Mouse (Mus musculus) limb, embryonic 15.5 days (tissue): ENCODE measurements at regions not wholly inside any gene's neighbourhood (a gene's known extent, or its start where the extent isn't known, plus 50 kb on each side); places are given as distances from the start of the nearest gene placed in this dataset.

Experiments
- ATAC-seq: fragments of 200-750 bp; cut with Nextera tagmentation; 2 replicates; pipeline ENCODE4 v1.8.0; 2017; ENCODE audit warnings: low read depth, moderate TSS enrichment; ENCODE audit not compliant: insufficient number of reproducible peaks, low FRiP score, low TSS enrichment
- H3K27ac ChIP-seq: fragments of 300-500 bp; sonication (generic); 2 replicates; pipeline ENCODE4 v1.5.1; 2015; ENCODE audit warnings: moderate library complexity, mild to moderate bottlenecking, inconsistent platforms
- H3K27me3 ChIP-seq: fragments of 300-500 bp; sonication (generic); 2 replicates; pipeline ENCODE4 v1.6.1; 2015; ENCODE audit warnings: inconsistent platforms
- H3K36me3 ChIP-seq: fragments of 300-500 bp; sonication (generic); 2 replicates; pipeline ENCODE4 v1.6.1; 2015; ENCODE audit warnings: inconsistent platforms
- H3K4me1 ChIP-seq: fragments of 300-500 bp; sonication (generic); 2 replicates; pipeline ENCODE4 v1.6.1; 2015; ENCODE audit warnings: inconsistent platforms
- H3K4me2 ChIP-seq: fragments of 300-500 bp; sonication (generic); 2 replicates; pipeline ENCODE4 v1.6.1; 2015; ENCODE audit warnings: mild to moderate bottlenecking, inconsistent platforms
- H3K4me3 ChIP-seq: fragments of 300-500 bp; sonication (generic); 2 replicates; pipeline ENCODE4 v1.5.1; 2015; ENCODE audit warnings: mild to moderate bottlenecking, inconsistent platforms
- H3K9ac ChIP-seq: fragments of 300-500 bp; sonication (generic); 2 replicates; pipeline ENCODE4 v1.6.1; 2015; ENCODE audit warnings: inconsistent platforms
- H3K9me3 ChIP-seq: fragments of 300-500 bp; sonication (generic); 2 replicates; pipeline ENCODE4 v1.6.1; 2016; ENCODE audit warnings: inconsistent platforms
- WGBS: fragments of 180-500 bp; shearing (Covaris S2); methylation state at CpG from one replicate; pipeline ENCODE4 v1.1.7; 2015; 5-methylcytosine and 5-hydroxymethylcytosine counted together

DNA sequence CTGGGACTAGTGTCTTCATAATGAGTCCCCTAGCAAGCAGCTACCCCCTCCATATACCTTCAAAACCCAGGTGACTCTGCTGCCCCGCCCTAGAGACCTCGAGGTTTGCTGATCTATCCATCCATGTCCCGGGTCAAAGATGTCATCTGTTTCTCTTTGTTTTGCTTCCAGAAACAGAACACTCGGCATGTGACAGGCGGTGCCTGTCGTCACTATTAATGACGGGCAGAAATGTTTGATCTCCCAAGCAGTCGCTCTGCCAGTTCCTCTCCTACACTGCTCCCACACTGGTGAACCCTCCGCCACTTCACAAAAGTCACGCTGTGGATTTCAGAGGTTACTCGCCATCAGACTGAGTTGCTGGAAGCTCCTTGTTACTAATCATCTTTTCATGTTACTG, 287.7 kb upstream of the Nfe2l3 start:
- ATAC-seq, result no peak

DNA sequence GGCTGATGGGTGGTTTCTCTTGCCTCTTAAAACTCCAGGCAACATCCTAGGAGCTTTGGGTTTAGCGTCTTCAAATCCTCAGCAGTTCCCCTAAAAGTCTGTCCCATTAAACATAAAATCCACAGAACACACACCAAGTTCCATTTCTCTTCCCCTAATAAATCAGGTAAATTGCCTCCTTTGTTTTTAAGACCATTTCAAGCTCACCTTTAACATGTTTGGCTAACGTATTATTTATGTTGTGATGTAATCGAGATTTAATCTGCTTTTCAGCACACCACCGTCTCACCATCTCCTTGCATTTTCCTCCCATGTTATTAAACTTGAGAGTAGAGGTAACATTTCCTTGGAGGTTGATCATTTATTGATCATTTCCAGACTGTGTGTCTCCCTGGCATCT, 286.6 kb upstream of the Nfe2l3 start:
- Histone ChIP-seq H3K4me1 (0 out of 2 replicates have a peak, but pooled peaks cover 4% of the 10 kb centered on the region), H3K4me2 (no peak overlapping the region), H3K9ac (no peak overlapping the region), H3K36me3 (no peaks in the 10 kb centered on the region), H3K27me3 (no peaks in the 10 kb centered on the region), H3K9me3 (no peaks in the 10 kb centered on the region), H3K27ac (no peak overlapping the region), H3K4me3 (no peak overlapping the region)
- 32% methylated on average over 4 of the region's 4 CpGs for WGBS
- no peak for ATAC-seq

More for the DNA sequence above, 287.7 kb upstream of the Nfe2l3 start:
- no peaks in the 10 kb centered on the region for H3K27me3 ChIP-seq
- no peak overlapping the region for H3K27ac ChIP-seq
- H3K9me3 ChIP-seq, result no peaks in the 10 kb centered on the region
- H3K4me1 ChIP-seq, result 0 out of 2 replicates have a peak, but pooled peaks cover 4% of the 10 kb centered on the region
- H3K4me2 ChIP-seq, result no peak overlapping the region
- H3K9ac ChIP-seq, result no peak overlapping the region
- H3K36me3 ChIP-seq, result no peaks in the 10 kb centered on the region
- WGBS, result 54% methylated on average over 11 of the region's 11 CpGs
- no peak overlapping the region for H3K4me3 ChIP-seq

DNA sequence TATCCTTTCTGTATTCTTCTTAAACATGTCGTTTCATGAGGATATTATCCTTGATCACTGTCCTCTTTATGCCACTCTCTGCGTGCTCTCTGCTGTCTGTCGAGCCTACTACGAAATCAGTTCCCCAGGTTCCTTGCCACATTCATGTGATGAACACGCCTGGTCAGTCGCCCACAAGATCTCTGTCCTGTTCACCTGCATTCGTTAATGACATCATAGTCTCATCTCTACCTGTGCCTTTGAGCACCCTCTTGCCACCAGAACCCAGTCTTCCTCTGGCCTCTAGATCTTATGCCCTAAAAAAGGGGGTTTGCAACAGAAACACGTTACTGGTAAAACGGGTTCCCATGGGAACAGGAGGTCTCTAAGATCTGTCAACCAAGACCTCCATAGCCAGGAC, 283.6 kb upstream of the Nfe2l3 start:
- no peaks in the 10 kb centered on the region for H3K9me3 ChIP-seq
- no peaks in the 10 kb centered on the region; the same call in 1 of the 2 replicates for H3K27me3 ChIP-seq
- H3K4me1 ChIP-seq, result no peaks in the 10 kb centered on the region
- H3K4me3 ChIP-seq, result no peak overlapping the region
- no peak overlapping the region for H3K27ac ChIP-seq
- H3K9ac ChIP-seq, result no peak overlapping the region
- WGBS, result 85% methylated on average over 9 of the region's 9 CpGs
- no peak for ATAC-seq
- H3K4me2 ChIP-seq, result no peak overlapping the region
- no peaks in the 10 kb centered on the region for H3K36me3 ChIP-seq

DNA sequence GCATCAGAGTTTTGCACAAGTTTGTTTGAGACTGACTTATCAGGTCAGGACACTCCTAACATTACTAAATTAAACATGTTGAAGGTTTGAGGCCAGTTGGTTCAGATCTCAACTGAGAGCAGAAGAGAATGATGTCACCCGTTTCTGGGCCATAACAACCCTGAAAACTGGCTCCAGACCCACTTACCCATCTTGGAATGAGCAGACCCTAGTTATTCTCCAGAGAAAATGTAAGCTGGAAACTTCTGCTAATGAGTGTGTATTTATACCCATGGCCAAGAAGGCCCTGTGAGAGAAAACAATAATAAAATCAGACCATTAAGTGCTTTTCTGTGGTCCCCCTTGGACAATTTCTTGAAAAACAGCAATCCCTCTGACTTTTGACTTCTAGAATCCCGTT, 282.4 kb upstream of the Nfe2l3 start:
- 61% methylated on average over 2 of the region's 2 CpGs for WGBS
- Histone ChIP-seq H3K4me2 (no peak overlapping the region), H3K4me3 (no peak overlapping the region), H3K27ac (no peak overlapping the region), H3K9ac (no peak overlapping the region), H3K36me3 (no peaks in the 10 kb centered on the region), H3K4me1 (no peaks in the 10 kb centered on the region), H3K27me3 (no peaks in the 10 kb centered on the region; the same call in 1 of the 2 replicates), H3K9me3 (no peaks in the 10 kb centered on the region)
- ATAC-seq, result no peak

DNA sequence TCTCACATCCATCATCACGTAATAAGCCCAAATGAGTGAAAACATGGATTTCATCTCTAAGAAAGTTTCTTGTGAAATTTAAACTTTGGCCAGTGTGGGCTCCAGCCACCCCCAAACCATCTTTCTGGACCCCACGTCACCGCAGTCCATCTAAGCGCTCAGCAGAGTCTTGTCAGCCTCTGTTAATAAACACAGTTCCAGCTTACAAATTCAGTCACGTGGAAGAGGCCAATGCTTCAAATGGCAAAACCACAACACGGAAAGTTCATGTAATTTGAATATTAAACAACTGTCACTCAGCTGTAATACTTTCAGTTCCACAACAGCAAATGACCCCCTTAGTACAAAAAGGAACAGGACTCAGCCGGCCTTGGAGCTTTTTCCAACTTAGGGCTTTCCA, 282.0 kb upstream of the Nfe2l3 start:
- H3K4me1 ChIP-seq, result no peaks in the 10 kb centered on the region
- H3K9me3 ChIP-seq, result no peaks in the 10 kb centered on the region
- no peak overlapping the region for H3K4me2 ChIP-seq
- H3K36me3 ChIP-seq, result no peaks in the 10 kb centered on the region
- no peak overlapping the region for H3K9ac ChIP-seq
- ATAC-seq, result no peak
- no peaks in the 10 kb centered on the region; the same call in 1 of the 2 replicates for H3K27me3 ChIP-seq
- H3K4me3 ChIP-seq, result no peak overlapping the region
- WGBS, result 85% methylated on average over 7 of the region's 7 CpGs
- no peak overlapping the region for H3K27ac ChIP-seq

DNA sequence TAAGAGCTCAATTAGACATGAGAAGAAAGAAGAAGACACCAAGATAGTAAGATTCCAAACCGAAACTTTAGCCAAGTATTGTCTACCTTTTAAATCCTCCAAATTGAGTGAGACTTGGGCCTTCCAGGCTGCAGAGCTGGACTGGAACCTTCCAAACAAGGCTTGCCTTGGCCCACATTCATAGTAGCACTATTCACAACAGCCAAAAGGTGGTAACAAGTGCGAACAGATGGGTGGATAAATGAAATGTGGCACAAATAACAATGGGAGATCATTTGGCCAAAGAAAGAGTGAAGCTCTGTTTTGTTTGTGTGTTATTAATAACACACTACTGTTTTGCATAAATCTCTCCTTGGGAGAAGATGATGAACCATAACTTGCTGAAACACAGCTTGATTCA, 281.6 kb upstream of the Nfe2l3 start:
- Histone ChIP-seq H3K9ac (no peak overlapping the region), H3K27me3 (no peaks in the 10 kb centered on the region; the same call in 1 of the 2 replicates), H3K27ac (no peak overlapping the region), H3K4me2 (no peak overlapping the region), H3K36me3 (no peaks in the 10 kb centered on the region), H3K4me3 (no peak overlapping the region), H3K9me3 (no peaks in the 10 kb centered on the region), H3K4me1 (no peaks in the 10 kb centered on the region)
- no peak for ATAC-seq
- 87% methylated on average over 2 of the region's 2 CpGs for WGBS

DNA sequence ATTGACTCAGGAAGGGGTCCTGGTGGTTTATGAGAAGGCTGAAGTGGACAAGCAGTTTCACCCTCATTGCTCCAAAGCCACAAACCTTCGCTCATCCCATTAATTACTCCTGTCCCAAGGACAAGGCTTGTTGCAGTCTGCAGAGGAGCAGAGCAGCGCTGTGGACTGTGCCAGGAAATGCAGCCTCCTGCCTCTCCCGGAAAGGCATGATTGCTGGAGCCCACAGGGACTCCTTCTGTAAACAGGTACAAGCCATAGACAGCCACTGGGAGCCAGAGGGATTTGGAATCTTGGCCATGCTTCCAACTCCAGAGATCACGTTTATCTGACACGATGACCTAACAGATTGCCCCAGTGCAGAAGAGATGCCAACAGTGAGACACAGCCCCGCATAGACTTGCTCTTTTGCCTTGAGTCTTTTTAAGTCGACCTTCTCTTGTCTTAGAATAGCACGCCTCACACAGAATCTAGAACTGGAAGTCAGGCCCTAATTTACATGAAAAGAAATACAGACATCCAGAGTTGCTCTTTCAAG, 275.6 kb upstream of the Nfe2l3 start:
- WGBS, result 57% methylated on average over 8 of the region's 8 CpGs

DNA sequence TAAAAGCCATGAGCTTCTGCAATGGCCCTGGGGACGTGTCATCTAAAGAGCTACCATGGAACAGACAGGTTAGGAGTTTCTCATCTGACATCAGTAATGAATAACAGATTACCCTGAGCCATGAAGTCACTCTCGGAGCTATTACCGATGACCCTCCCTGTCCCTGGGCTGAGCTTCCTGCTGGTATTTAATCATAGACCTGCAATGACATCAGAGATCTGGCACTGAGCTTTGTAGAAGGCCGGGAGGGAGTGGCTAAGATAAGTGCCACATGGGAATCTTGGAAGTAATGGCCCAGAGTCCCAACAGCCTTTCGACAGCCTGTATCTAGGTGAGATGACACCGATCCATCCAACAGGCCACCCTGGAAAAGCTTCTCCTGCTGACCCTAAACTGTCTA, 271.3 kb upstream of the Nfe2l3 start:
- H3K27ac ChIP-seq, result no peak overlapping the region
- no peak for ATAC-seq
- 76% methylated on average over 6 of the region's 6 CpGs for WGBS
- H3K9ac ChIP-seq, result no peak overlapping the region
- peaks cover 18% of the 10 kb centered on the region for H3K4me1 ChIP-seq
- no peaks in the 10 kb centered on the region for H3K36me3 ChIP-seq
- H3K4me2 ChIP-seq, result no peak overlapping the region
- H3K27me3 ChIP-seq, result no peaks in the 10 kb centered on the region
- no peaks in the 10 kb centered on the region for H3K9me3 ChIP-seq
- no peak overlapping the region for H3K4me3 ChIP-seq

More for the DNA sequence above, 275.6 kb upstream of the Nfe2l3 start:
- Histone ChIP-seq H3K4me1 (no peaks in the 10 kb centered on the region), H3K27ac (no peak overlapping the region), H3K36me3 (no peaks in the 10 kb centered on the region), H3K4me3 (no peak overlapping the region), H3K4me2 (no peak overlapping the region), H3K9ac (no peak overlapping the region), H3K9me3 (no peaks in the 10 kb centered on the region), H3K27me3 (no peaks in the 10 kb centered on the region; the same call in 1 of the 2 replicates)
- ATAC-seq, result no peak

DNA sequence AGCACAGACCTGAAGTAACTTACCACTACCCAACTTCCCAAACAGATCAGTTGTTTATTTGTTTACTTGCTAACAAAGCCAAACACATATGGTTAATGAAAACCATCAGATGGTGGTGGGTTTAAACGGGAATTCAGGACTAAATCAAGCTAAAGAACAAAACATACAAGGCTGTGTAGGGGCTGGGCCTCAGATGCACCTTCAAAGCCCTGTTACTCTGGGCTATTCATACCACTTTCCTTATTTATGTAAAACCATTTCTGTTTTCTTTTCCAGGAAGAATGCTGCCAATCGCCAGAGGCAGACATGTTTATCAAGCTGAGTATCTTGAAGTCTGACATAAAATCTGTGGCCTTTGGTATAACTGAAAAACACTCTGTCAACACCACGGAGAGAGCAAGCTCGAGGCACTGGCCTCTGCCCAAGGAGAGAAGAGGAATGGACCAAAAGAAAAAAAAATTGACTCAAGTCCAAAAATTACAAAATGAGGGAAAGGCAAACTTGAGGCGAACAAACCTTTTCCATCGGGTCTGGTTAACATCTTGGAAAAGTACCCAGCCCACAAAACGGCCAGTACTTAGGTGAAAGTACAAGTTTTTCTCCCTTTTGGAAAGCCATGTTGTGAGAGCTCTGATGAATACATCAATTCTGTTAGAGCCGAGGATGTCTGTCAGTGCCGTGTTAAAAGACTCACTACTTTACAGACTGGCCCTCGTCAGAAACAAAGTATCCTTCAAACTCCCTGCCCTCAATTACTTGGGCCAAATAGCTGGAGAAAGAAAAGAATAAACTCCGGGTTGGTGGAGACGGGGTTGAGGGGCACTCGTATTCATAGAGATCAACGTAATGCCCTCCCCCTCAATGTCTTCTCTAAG, 270.0 kb upstream of the Nfe2l3 start:
- peak overlapping the region; percentile 81 for H3K27ac ChIP-seq
- no peaks in the 10 kb centered on the region for H3K36me3 ChIP-seq
- H3K9ac ChIP-seq, result no peak overlapping the region
- no peaks in the 10 kb centered on the region for H3K27me3 ChIP-seq
- peaks cover 21% of the 10 kb centered on the region for H3K4me1 ChIP-seq
- H3K4me2 ChIP-seq, result no peak overlapping the region
- H3K9me3 ChIP-seq, result no peaks in the 10 kb centered on the region
- ATAC-seq, result no peak
- H3K4me3 ChIP-seq, result no peak overlapping the region
- WGBS, result 40% methylated on average over 14 of the region's 14 CpGs

DNA sequence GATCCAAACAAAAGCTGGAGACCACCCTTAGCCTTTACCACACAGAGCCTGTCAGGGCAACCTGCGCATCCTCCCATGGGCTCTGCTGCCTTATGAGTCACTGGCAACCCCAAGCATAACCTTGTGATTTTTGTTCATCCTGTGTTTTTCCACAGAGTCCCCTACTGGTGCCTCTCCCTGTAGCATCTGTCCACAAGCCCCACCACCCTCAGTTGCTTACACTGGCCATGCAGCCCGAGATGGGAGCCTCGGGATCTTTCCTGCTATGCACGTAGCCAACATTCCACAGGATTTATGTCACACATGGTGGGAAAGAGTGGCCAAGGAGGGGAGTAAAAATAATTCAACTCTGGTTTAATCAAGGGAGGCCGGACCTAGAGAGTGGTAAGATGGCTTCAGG, 269.2 kb upstream of the Nfe2l3 start:
- Histone ChIP-seq H3K9ac (no peak overlapping the region), H3K4me3 (no peak overlapping the region), H3K4me1 (peaks cover 26% of the 10 kb centered on the region), H3K9me3 (no peaks in the 10 kb centered on the region), H3K36me3 (no peaks in the 10 kb centered on the region), H3K4me2 (no peak overlapping the region), H3K27me3 (no peaks in the 10 kb centered on the region), H3K27ac (peak overlapping the region; percentile 81)
- ATAC-seq, result peak; percentile 20; the same call in 1 of the 2 replicates
- 40% methylated on average over 5 of the region's 5 CpGs for WGBS

DNA sequence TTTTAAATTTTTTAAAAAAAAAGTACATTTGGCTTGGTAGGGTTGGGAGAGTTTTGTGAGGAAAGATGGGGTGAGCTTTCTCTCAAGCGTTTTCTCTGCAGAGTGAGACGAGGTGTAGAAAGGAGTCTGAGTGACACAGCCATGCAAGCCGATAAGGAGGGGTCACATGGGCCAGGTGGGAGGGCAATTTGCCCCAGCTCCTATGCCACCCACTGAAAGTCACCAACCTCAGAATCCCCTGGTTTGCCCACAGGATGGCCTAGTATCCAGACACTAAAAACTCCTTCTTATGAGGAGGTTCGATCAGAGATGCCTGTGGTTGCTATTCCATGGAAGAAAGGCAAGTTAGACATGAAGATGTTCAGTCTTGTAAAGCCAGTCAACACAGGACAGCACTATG, 268.6 kb upstream of the Nfe2l3 start:
- Histone ChIP-seq H3K9ac (no peak overlapping the region), H3K36me3 (no peaks in the 10 kb centered on the region), H3K27ac (0 out of 2 replicates have a peak overlapping the region, but pooled peaks have one; percentile 14), H3K4me2 (no peak overlapping the region), H3K9me3 (no peaks in the 10 kb centered on the region), H3K4me1 (peaks cover 31% of the 10 kb centered on the region), H3K4me3 (no peak overlapping the region), H3K27me3 (no peaks in the 10 kb centered on the region)
- WGBS, result 71% methylated on average over 4 of the region's 4 CpGs
- ATAC-seq, result no peak

DNA sequence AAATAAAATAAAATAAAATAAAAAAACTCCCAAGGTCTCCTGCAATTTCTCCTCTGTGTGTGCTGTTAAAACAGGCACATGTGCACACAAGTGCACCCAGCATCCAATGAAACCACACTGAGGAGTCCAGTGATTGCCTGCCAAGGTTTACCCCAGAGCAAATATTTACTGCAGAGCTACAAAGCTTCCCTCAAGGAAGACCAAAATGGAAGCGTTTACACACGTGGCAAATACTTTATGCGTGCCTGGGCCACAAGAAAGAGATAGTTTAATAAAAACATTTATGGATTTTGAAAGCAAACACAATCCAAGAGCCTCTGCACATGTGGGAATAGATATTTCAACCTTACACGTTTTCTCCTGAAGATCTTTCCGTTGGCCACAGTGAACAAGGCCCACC, 265.4 kb upstream of the Nfe2l3 start:
- Histone ChIP-seq H3K27me3 (no peaks in the 10 kb centered on the region), H3K4me1 (peaks cover 46% of the 10 kb centered on the region), H3K36me3 (no peaks in the 10 kb centered on the region), H3K9ac (no peak overlapping the region), H3K27ac (peak overlapping the region; percentile 93), H3K4me3 (no peak overlapping the region), H3K9me3 (no peaks in the 10 kb centered on the region), H3K4me2 (no peak overlapping the region)
- no peak for ATAC-seq
- 29% methylated on average over 5 of the region's 5 CpGs for WGBS
